Mouse (Mus musculus) lung, adult 2 months (tissue): Measurements from ENCODE around the gene Osbpl8. TPM values are rescaled to one million over a fixed set of nuclear protein-coding genes. Genes with fewer than 3 reads are reported as not detected.

Experiments used
- DNase-seq: peaks from one replicate; pipeline ENCODE4 v3.0.0; 2022
- H3K4me1 ChIP-seq: fragments of 200-500 bp; 2 replicates; pipeline ENCODE4 v1.6.1; 2011; ENCODE audit warnings: low read length; ENCODE audit not compliant: control insufficient read depth, insufficient read depth
- H3K4me3 ChIP-seq: fragments of 200-500 bp; replicated peaks from 2 replicates; pipeline ENCODE3; 2011; ENCODE audit warnings: low read depth, mild to moderate bottlenecking, control low read depth, low read length; ENCODE audit errors: extremely low read depth
- CTCF ChIP-seq: fragments of 200-500 bp; IDR thresholded peaks from 2 replicates; pipeline ENCODE4 v1.5.1; 2011; ENCODE audit warnings: mild to moderate bottlenecking, low read length, control low read depth; ENCODE audit not compliant: insufficient read depth
- POLR2A ChIP-seq: fragments of 200-500 bp; IDR thresholded peaks from 2 replicates; pipeline ENCODE4 v1.6.1; 2011; ENCODE audit warnings: low read depth, mild to moderate bottlenecking, control low read depth, low read length, borderline replicate concordance; ENCODE audit errors: extremely low read depth
- WGBS: fragments of 180-500 bp; shearing (Covaris S2); methylation state at CpG from one replicate; pipeline ENCODE4 v1.1.7; 2018; 5-methylcytosine and 5-hydroxymethylcytosine counted together
- polyA plus RNA-seq: library from polyadenylated mRNA; depleted of rRNA; stranded (reverse); fragments of >200 nt; gene quantifications from 2 replicates; pipeline ENCODE4 v1.2.3, GENCODE M21; 2012

Osbpl8 gene
- polyA plus RNA-seq, 1 experiment = 8.3 TPM

- DNase-seq = no peak
- no peak for TF ChIP-seq POLR2A
- no peak for TF ChIP-seq CTCF
- WGBS = 24% methylated on average over 9 of the region's 9 CpGs
- H3K4me1 ChIP-seq = no peaks in the 10 kb centered on the region; the same call in none of the 2 replicates
- H3K4me3 ChIP-seq = no peak overlapping the region
Measured at GRCm38 (mm10) chr10:111163601-111164240, 831 bp upstream of the Osbpl8 start.

- TF ChIP-seq POLR2A (no peak), CTCF (no peak)
- WGBS = under 1% methylated on average over 52 of the region's 52 CpGs
- DNase-seq = peak; percentile 57
- peak overlapping the region; percentile 83 for H3K4me3 ChIP-seq
- peaks cover 1% of the 10 kb centered on the region for H3K4me1 ChIP-seq
Measured at GRCm38 (mm10) chr10:111165219-111165981, 848 bp downstream of the Osbpl8 start.

GRCm38 (mm10) chr10:111166057-111166841 lies 1.7 kb downstream of the Osbpl8 start:
- no peak for DNase-seq
- H3K4me3 ChIP-seq = peak overlapping the region; percentile 83
- no peak for TF ChIP-seq CTCF
- no peak for TF ChIP-seq POLR2A
- WGBS = 64% methylated on average over 4 of the region's 4 CpGs
- H3K4me1 ChIP-seq = peaks cover 10% of the 10 kb centered on the region

- WGBS = 83% methylated on average over 4 of the region's 4 CpGs
- TF ChIP-seq CTCF (no peak), POLR2A (no peak)
Measured at GRCm38 (mm10) chr10:111167444-111167843, 2.9 kb downstream of the Osbpl8 start.

GRCm38 (mm10) chr10:111168305-111168704 lies 3.8 kb downstream of the Osbpl8 start:
- no peak overlapping the region for H3K4me3 ChIP-seq
- 77% methylated on average over 3 of the region's 3 CpGs for WGBS
- no peak for DNase-seq
- H3K4me1 ChIP-seq = peaks cover 12% of the 10 kb centered on the region
- TF ChIP-seq POLR2A (no peak), CTCF (no peak)

More at GRCm38 (mm10) chr10:111167444-111167843, 2.9 kb downstream of the Osbpl8 start:
- Histone ChIP-seq H3K4me3 (no peak overlapping the region), H3K4me1 (peaks cover 12% of the 10 kb centered on the region)
- no peak for DNase-seq

- TF ChIP-seq CTCF (no peak), POLR2A (no peak)
- no peak for DNase-seq
- Histone ChIP-seq H3K4me1 (peaks cover 12% of the 10 kb centered on the region), H3K4me3 (no peak overlapping the region)
- 82% methylated on average over 15 of the region's 15 CpGs for WGBS
Measured at GRCm38 (mm10) chr10:111171246-111171934, 6.8 kb downstream of the Osbpl8 start.

GRCm38 (mm10) chr10:111173589-111174247 lies 9.2 kb downstream of the Osbpl8 start:
- H3K4me1 ChIP-seq = peaks cover 17% of the 10 kb centered on the region
- TF ChIP-seq CTCF = no peak
- TF ChIP-seq POLR2A = no peak
- H3K4me3 ChIP-seq = no peak overlapping the region
- WGBS = 85% methylated on average over 7 of the region's 7 CpGs
- DNase-seq = no peak

- 53% methylated on average over 8 of the region's 8 CpGs for WGBS
Measured at GRCm38 (mm10) chr10:111177336-111177735, 12.8 kb downstream of the Osbpl8 start.

More at GRCm38 (mm10) chr10:111177336-111177735, 12.8 kb downstream of the Osbpl8 start:
- TF ChIP-seq POLR2A (no peak), CTCF (no peak)
- Histone ChIP-seq H3K4me3 (no peak overlapping the region), H3K4me1 (peaks cover 6% of the 10 kb centered on the region)
- no peak for DNase-seq
